Mouse (Mus musculus) layer of hippocampus, adult 18-20 months (tissue): ENCODE data around the gene Frmd4b. TPM values are rescaled to one million over a fixed set of nuclear protein-coding genes. Genes with fewer than 3 reads are reported as not detected.

ENCODE experiments used
- DNase-seq, 2 experiments: peaks; one replicate each; pipeline ENCODE4 v3.0.0; 2022; ENCODE audit warnings: low spot score in 2 of 2
- total RNA-seq, 2 experiments: library from RNA; stranded (reverse); gene quantifications; 2 replicates each; pipeline ENCODE4 v1.2.3; 2021

Frmd4b gene
- total RNA-seq, 2 experiments from 2014 or later = 24.1 to 25.2 TPM

- DNase-seq = no peak
These were observed 95.9 kb downstream of the Frmd4b start for GRCm38 (mm10) chr6:97521279-97522038.

DNA sequence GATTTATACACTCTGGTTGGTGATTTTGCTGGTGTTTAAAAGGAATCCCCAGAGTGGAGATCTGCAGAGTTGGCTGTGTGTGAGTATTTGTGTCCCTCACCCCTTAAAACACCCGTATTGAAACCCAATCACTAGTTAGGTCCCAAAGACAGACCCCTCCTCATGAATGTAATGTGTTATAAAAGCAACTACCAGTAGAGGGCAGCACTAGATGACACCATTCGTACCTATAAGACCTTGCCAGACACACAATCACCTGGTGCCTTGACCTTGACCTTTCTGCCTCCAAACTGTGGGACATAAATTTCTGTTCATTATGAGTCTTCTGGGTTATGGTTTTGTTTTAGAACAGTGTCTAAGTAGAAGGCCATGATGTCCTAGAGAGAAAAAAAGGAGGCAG lies 96.8 kb downstream of the Frmd4b start:
- DNase-seq = no peak

GRCm38 (mm10) chr6:97519553-97519952 lies 97.8 kb downstream of the Frmd4b start:
- no peak for DNase-seq

DNA sequence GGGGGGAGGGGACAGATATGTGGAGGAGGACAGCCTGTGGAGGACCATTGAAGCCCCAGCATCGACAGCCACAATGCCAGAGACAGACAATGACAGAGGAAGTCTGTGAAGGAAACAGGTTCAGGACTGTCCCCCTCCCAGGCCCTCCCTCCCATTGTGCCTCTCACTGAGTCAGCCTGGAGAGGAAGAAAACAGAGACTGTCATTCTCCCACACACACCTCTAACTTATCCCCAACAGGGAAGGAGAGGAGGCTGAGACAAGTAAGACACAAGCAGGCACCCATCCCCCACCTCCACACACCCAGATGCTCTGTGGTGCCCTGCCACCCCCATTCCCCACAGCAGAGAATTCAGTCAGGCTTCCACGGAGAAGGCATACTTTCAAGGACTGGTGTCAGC lies 98.9 kb downstream of the Frmd4b start:
- DNase-seq = peak; percentile 33 to 51

GRCm38 (mm10) chr6:97517616-97518235 lies 99.6 kb downstream of the Frmd4b start:
- no peak for DNase-seq

DNA sequence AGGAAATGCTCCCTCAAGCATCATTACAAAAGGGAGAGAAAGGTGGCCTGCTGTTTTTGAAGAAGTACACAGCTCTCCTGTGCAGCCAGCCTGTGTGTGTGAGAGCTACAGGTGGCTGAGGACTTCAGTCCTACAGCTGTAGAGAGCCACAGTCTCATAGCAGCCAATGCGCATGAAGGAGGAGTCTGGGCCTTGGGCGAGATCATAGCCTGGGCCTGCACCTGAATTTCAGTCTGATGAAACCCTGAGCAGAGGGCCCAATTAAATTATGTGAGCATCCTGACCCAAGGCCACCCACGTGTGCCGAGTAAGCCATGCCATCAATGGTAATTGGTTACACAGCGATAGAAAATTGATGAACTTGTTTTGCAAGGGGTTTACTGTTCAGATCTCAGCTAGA lies 100.4 kb downstream of the Frmd4b start:
- no peak for DNase-seq

GRCm38 (mm10) chr6:97510771-97511170 lies 106.6 kb downstream of the Frmd4b start:
- DNase-seq = no peak

DNA sequence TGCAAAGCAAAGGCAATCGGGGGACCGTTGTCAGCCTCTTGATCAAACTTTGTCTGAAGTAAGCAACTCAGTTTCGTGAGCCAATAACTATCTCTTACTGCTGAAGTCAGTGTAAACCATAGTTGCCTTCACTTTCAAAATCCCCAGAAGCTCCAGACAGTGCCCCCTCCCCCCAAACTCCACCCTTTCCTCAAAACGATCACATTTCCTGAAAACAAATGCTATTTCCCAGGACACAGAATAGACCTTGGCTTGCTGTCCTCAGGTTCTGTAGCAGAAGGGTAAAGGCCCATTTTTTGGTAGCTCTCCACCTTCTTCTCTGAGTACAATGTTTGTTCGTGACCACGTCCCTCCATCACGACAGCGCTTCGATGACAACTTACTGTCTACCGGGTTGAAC lies 107.9 kb downstream of the Frmd4b start:
- DNase-seq = no peak

GRCm38 (mm10) chr6:97508480-97508879 lies 108.9 kb downstream of the Frmd4b start:
- DNase-seq = no peak

DNA sequence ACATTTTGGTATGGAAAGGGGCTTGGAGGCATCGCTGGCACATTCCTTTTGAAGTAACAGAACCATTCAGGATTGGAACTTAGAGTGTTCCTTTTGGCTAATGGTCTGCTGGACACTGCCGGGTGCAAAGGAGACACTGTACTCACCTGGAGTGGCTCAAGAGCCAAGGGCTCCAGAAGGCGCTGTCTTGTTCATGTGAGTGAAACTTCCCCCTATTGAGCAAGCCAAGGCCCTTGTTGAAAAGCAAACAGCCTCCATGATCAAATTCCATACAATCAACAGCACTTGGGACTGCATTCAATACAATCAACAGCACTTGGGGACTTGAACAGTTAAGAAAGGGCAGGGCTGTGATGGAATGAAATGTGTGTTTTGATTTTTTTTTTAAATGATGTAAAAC lies 109.4 kb downstream of the Frmd4b start:
- no peak for DNase-seq

DNA sequence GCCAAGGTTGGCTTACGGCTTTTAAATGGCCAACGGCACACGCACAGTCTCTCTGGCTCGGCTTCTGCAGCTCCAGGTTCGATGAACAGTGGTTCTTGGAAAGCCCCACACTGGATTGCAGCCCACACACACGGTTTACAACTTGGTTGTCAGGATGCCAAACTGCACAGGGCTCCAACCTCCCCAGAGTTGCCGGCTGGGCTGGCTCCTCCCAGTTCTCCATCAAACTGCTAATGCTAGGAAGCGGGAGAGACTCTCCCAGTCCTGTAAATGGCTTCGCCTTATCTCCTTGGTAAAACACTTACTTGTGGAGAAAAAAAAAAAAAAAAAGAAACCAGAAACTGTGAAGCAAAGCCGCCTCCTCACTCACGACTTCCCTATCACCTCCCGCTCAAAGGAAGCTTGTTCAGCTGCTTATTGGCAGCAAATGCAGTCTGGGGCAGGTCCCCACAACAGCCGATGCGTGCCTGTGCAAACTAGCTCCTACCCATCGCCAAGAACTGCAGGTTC lies 111.1 kb downstream of the Frmd4b start:
- DNase-seq = peak in 1 of 2 experiments; percentile 78

DNA sequence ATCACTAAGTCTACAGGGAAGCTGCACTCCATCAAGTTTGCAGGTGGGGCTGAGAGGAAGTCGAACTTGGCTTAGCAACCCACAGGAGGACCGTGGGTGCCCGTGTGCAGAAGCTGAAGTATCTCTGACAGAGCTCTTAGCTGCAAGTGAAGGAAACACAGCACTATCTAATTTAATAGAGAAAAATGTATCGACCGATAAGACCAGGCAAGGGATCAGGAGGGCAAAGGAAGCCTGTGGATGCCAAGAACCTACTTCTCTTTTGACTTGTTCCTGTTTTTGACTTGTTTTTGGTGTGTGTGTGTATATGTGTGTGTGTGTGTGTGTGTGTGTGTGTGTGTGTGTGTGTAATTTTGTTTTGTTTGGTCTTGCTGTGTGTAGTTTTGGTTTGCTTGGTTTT lies 112.7 kb downstream of the Frmd4b start:
- DNase-seq = no peak

DNA sequence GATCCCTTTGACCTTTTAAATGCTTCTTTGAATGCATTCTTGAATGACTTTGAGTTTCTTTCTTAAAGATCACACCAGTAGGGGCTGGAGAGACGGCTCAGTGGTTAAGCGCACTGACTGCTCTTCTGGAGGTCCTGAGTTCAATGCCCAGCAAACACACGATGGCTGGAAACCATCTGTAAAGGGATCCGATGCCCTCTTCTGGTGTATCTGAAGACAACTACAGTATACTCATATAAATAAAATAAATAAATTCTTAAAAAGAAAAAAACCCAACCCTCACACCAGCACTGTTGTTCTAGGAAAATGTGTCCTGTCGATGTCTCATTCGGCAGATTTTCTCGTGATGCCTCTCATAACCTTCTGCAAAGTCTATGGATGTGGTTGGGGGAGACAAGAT lies 116.3 kb downstream of the Frmd4b start:
- DNase-seq = no peak

DNA sequence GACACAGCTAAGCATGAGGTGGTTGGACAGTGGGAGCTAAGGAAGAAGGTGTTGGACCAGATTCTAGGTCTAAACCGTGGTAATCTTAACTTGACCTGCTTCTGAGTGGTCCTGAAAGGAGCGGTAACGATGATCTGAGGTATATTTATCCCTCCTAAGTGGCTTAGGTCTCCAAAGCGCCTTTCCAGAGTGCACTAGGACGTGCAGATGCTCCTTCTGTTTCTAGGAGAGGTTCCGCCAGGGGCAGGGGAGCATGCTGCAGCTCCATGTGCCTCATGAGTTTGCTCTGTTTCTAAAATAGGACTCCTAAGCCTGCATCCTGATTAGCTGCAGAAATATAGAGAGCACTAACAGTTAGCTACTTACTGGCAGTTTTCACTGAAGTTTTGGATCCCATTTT lies 117.1 kb downstream of the Frmd4b start:
- no peak for DNase-seq

GRCm38 (mm10) chr6:97496002-97496401 lies 121.3 kb downstream of the Frmd4b start:
- no peak for DNase-seq

GRCm38 (mm10) chr6:97491065-97491464 lies 126.3 kb downstream of the Frmd4b start:
- no peak for DNase-seq

GRCm38 (mm10) chr6:97488821-97489220 lies 128.5 kb downstream of the Frmd4b start:
- peak; percentile 17 to 35 for DNase-seq

- peak in 1 of 2 experiments; percentile 22 for DNase-seq
These were observed 129.1 kb downstream of the Frmd4b start for GRCm38 (mm10) chr6:97488280-97488679.

DNA sequence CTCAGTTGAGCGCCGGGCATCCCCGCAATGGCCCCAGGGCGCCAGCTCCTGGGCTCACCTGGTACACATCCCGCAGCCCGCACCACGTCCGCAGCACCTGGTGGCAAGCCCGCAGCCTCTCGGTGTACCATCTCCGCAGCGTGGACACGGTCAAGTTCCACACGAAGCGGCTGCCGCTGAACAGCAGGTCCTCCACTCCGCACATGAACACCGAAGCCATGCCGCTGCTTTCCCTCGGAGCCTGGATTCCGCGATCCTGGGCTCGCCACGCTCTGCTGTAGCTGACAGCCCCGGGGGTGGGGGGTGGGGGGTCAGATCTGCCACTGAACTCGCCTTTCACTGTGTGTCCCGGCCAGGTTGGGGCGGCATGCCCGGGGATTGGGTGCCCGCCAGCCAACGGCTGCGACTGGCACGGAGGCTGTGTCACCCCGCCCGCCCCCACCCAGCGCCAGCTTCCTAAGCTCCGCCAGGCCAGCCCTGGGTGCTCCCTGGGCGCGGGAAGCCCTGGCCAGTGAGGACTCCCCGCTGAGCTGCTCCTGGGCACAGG lies 129.7 kb downstream of the Frmd4b start:
- peak; percentile 56 to 78 for DNase-seq

- no peak for DNase-seq
These were observed 130.5 kb downstream of the Frmd4b start for GRCm38 (mm10) chr6:97486813-97487361.

DNA sequence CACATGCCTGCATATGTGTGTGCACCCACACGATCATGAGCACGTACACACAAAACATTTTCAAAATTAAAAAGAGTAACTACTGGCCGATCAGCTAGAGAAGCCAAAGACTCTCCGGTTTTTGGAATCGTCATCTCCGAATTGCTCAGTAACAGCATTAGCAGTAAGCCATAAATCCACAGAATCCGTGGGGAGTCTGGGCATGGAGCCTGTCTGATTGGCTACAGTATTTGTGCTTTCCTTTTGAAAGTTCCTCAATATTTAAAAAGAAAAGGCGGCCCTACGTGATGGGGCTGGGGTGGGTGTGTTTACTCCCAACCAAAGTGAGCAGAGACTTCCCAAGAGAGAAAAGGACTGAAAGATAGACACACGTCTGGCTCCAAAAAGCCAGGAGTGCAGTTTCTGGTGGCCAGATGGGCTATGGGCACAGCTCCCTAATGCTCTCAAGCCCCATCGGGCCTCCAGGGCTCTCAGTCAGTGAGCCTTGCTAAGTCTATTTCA lies 131.4 kb downstream of the Frmd4b start:
- DNase-seq = peak in 1 of 2 experiments; percentile 36

- DNase-seq = no peak
These were observed 135.4 kb downstream of the Frmd4b start for GRCm38 (mm10) chr6:97481912-97482311.
